In genomic region chr10:127346173-127346572, GRCm38 (mm10) we compare ENCODE assay signal across 24 mouse cellular contexts. TPM values are rescaled to one million over a fixed set of nuclear protein-coding genes. Genes with fewer than 3 reads are reported as not detected.
"Had no signal": no experiment of that assay in that cellular context is flagged by ENCODE, and none has a peak within 500 bp of the region (broad histone marks: within the 10 kb centered on the region; RNA-seq: fewer than 3 reads in every experiment).

No protein-coding gene starts in this region.

- H3K9me3 ChIP-seq: neural tube, embryonic 13.5 days; neural tube, embryonic 15.5 days; stomach, embryonic 15.5 days had no signal

- H3K27ac ChIP-seq: neural tube, embryonic 13.5 days; neural tube, embryonic 15.5 days; stomach, embryonic 15.5 days; stomach, postnatal 0 days had no signal

- H3K9ac ChIP-seq: neural tube, embryonic 13.5 days; neural tube, embryonic 15.5 days; stomach, embryonic 15.5 days had no signal

- DNase-seq: retina, postnatal 1 day; right cerebral cortex, adult 18-20 months; right cerebral cortex, postnatal 14 days; right cerebral cortex, postnatal 25 days; right cerebral cortex, postnatal 4 days; spleen, adult 18-20 months; thymus, adult 18-20 months; thymus, adult 2 months; thymus, postnatal 14 days; thymus, postnatal 25 days; thymus, postnatal 36 days; thymus, postnatal 4 days had no signal

- H3K4me2 ChIP-seq: neural tube, embryonic 13.5 days; neural tube, embryonic 15.5 days; stomach, embryonic 15.5 days had no signal

- H3K36me3 ChIP-seq: neural tube, embryonic 13.5 days; neural tube, embryonic 15.5 days; stomach, embryonic 15.5 days had no signal

- H3K4me3 ChIP-seq: neural tube, embryonic 13.5 days; neural tube, embryonic 15.5 days; stomach, embryonic 15.5 days had no signal

RNA-seq across cellular contexts. Expression of gene Gli1, which starts 4.4 kb away (rescaled TPM):
- total RNA-seq: neutrophil, adult 5-6 weeks had no signal

RNA-seq across cellular contexts. Expression of gene Inhbe, which starts 8.0 kb away (rescaled TPM):
- polyA plus RNA-seq: neural tube, embryonic 13.5 days; neural tube, embryonic 15.5 days; small intestine, adult 2 months; spleen, adult 2 months; stomach, embryonic 14.5 days; testis, adult 2 months; thymus, adult 2 months; thymus, postnatal 0 days; urinary bladder, adult 2 months had no signal

RNA-seq across cellular contexts. Expression of gene Inhbc, which starts 24.1 kb away (rescaled TPM):
- total RNA-seq: neutrophil, adult 5-6 weeks had no signal
- polyA plus RNA-seq: neural tube, embryonic 13.5 days; neural tube, embryonic 14.5 days; neural tube, embryonic 15.5 days; small intestine, adult 2 months; spleen, adult 2 months; stomach, postnatal 0 days; thymus, adult 2 months; thymus, postnatal 0 days; urinary bladder, adult 2 months had no signal
